Mouse (Mus musculus) olfactory bulb, adult 2 months (tissue): ENCODE results near the gene Ppip5k2.

Experiments
- CTCF ChIP-seq: fragments of 200-500 bp; IDR thresholded peaks from 2 replicates; pipeline ENCODE4 v1.5.1; 2012; ENCODE audit warnings: low read depth, mild to moderate bottlenecking, low read length, moderate library complexity; ENCODE audit not compliant: insufficient read depth
- POLR2A ChIP-seq: fragments of 200-500 bp; IDR thresholded peaks from 2 replicates; pipeline ENCODE4 v1.6.1; 2012; ENCODE audit warnings: mild to moderate bottlenecking, low read depth, low read length, moderate library complexity; ENCODE audit not compliant: insufficient read depth

DNA sequence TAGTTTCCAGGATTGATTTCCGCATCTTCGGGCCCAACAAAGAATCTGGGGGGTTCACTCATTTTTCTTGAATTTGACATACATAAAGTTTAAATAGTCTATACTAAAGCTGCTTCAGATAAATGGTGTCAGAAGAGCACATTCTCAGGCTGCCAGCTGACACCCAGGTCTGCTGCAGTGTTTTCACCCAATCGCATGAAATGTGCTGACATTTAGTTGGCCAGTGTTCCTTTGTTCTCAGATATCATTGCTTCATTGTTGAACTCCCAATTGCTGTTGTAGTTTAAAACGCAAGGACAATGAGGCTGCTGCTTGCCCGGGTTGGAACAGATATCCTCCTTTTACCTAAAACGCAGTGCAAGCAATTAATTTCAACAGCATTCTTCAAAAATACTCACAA is 8.7 kb downstream of the Ppip5k2 start:
- TF ChIP-seq CTCF (no peak), POLR2A (no peak)
